Mouse (Mus musculus): Measurements from ENCODE around the gene Primpol. TPM values are rescaled to one million over a fixed set of nuclear protein-coding genes. Genes with fewer than 3 reads are reported as not detected.

The Primpol gene
- 2.5 and 3.8 TPM in 2 replicates for polyA plus RNA-seq (2012; rRNA removed)

- peak; percentile 33 for DNase-seq (ENCODE audit: low read depth)
Measured at GRCm38 (mm10) chr8:46616879-46617689, at the start of gene Primpol, which contains the start of gene Casp3. Gene Primpol (minus strand): TSS chr8:46617212. Gene Casp3 (plus strand): TSS chr8:46617291.

- DNase-seq (ENCODE audit: low read depth), result no peak
Measured at GRCm38 (mm10) chr8:46655919-46656318, 38.9 kb upstream of the Primpol start.

- no peak for DNase-seq (ENCODE audit: low read depth)
Measured at GRCm38 (mm10) chr8:46651872-46652271, 34.9 kb upstream of the Primpol start.

- no peak for DNase-seq (ENCODE audit: low read depth)
Measured at GRCm38 (mm10) chr8:46648421-46648820, 31.4 kb upstream of the Primpol start.

- no peak for DNase-seq (ENCODE audit: low read depth)
Measured at GRCm38 (mm10) chr8:46641272-46641671, 24.3 kb upstream of the Primpol start.

- DNase-seq (ENCODE audit: low read depth), result no peak
Measured at GRCm38 (mm10) chr8:46639852-46640251, 22.8 kb upstream of the Primpol start.

GRCm38 (mm10) chr8:46639010-46639571, 22.1 kb upstream of the Primpol start:
- DNase-seq (ENCODE audit: low read depth), result no peak

- no peak for DNase-seq (ENCODE audit: low read depth)
Measured at GRCm38 (mm10) chr8:46630932-46631331, 13.9 kb upstream of the Primpol start.

- DNase-seq (ENCODE audit: low read depth), result no peak
Measured at GRCm38 (mm10) chr8:46630422-46630821, 13.4 kb upstream of the Primpol start.

- no peak for DNase-seq (ENCODE audit: low read depth)
Measured at GRCm38 (mm10) chr8:46628645-46629044, 11.6 kb upstream of the Primpol start.

- DNase-seq (ENCODE audit: low read depth), result no peak
Measured at GRCm38 (mm10) chr8:46627881-46628280, 10.9 kb upstream of the Primpol start.

- DNase-seq (ENCODE audit: low read depth), result no peak
Measured at GRCm38 (mm10) chr8:46626642-46627041, 9.6 kb upstream of the Primpol start.

GRCm38 (mm10) chr8:46625166-46625565, 8.2 kb upstream of the Primpol start:
- no peak for DNase-seq (ENCODE audit: low read depth)

GRCm38 (mm10) chr8:46622446-46623270, 5.6 kb upstream of the Primpol start:
- no peak for DNase-seq (ENCODE audit: low read depth)

- DNase-seq (ENCODE audit: low read depth), result no peak
Measured at GRCm38 (mm10) chr8:46618639-46619320, 1.8 kb upstream of the Primpol start.

- no peak for DNase-seq (ENCODE audit: low read depth)
Measured at GRCm38 (mm10) chr8:46617690-46618620, 943 bp upstream of the Primpol start.

GRCm38 (mm10) chr8:46615936-46616335, 1.1 kb downstream of the Primpol start:
- no peak for DNase-seq (ENCODE audit: low read depth)

- DNase-seq (ENCODE audit: low read depth), result no peak
Measured at GRCm38 (mm10) chr8:46613377-46613776, 3.6 kb downstream of the Primpol start.

GRCm38 (mm10) chr8:46612913-46613312, 4.1 kb downstream of the Primpol start:
- no peak for DNase-seq (ENCODE audit: low read depth)

- DNase-seq (ENCODE audit: low read depth), result no peak
Measured at GRCm38 (mm10) chr8:46611557-46611956, 5.5 kb downstream of the Primpol start.

GRCm38 (mm10) chr8:46606930-46607329, 10.1 kb downstream of the Primpol start:
- no peak for DNase-seq (ENCODE audit: low read depth)
